ENCODE assay signal across 27 mouse cellular contexts in genomic region chr6:90484876-90485275, GRCm38 (mm10). TPM values are rescaled to one million over a fixed set of nuclear protein-coding genes. Genes with fewer than 3 reads are reported as not detected.
A peak's percentile ranks its signal among the peaks of the same experiment; 100 is the strongest.
DNase-seq lines count a peak whose midpoint lies in the region; ATAC-seq and TF ChIP-seq lines count a peak whose summit lies in the region.
"Had no signal": no experiment of that assay in that cellular context is flagged by ENCODE, and none has a peak within 500 bp of the region (broad histone marks: within the 10 kb centered on the region; RNA-seq: fewer than 3 reads in every experiment).

No protein-coding gene starts in this region.

- no peak overlapping the region for H3K27ac ChIP-seq in heart, postnatal 0 days (ENCODE audit: low read depth)
- H3K27ac ChIP-seq in left cerebral cortex, adult 2 months, result peak overlapping the region; percentile 53
- H3K27ac ChIP-seq: embryonic facial prominence, embryonic 10.5 days; embryonic facial prominence, embryonic 13.5 days; forebrain, embryonic 12.5 days; forebrain, embryonic 15.5 days; hindbrain, embryonic 10.5 days; hindbrain, embryonic 14.5 days had no signal

- intact Hi-C loops in left cerebral cortex, adult 2 months (cut with DNase I), result no loop called here
- intact Hi-C loops in left cerebral cortex, postnatal 36 days (cut with DNase I), result no loop called here

- no peaks in the 10 kb centered on the region for H3K36me3 ChIP-seq in heart, postnatal 0 days (replicated peaks; ENCODE audit: control insufficient read depth, insufficient read depth, low read length)
- H3K36me3 ChIP-seq: embryonic facial prominence, embryonic 10.5 days; embryonic facial prominence, embryonic 13.5 days; forebrain, embryonic 12.5 days; forebrain, embryonic 15.5 days; hindbrain, embryonic 10.5 days had no signal

- WGBS in heart, postnatal 0 days, result 64% methylated on average over 5 of the region's 5 CpGs

- ATAC-seq in heart, postnatal 0 days (ENCODE audit: insufficient read depth, low read depth), result no peak
- ATAC-seq: activated CD4-positive, CD25-positive, alpha-beta regulatory T cell, adult 4 months; forebrain, embryonic 15.5 days had no signal

- H3K4me3 ChIP-seq in heart, postnatal 0 days (ENCODE audit: low read depth, low read length), result no peak overlapping the region
- no peak overlapping the region for H3K4me3 ChIP-seq in left cerebral cortex, adult 2 months
- H3K4me3 ChIP-seq: embryonic facial prominence, embryonic 10.5 days; embryonic facial prominence, embryonic 13.5 days; erythroblast, embryonic 14.5 days; forebrain, embryonic 12.5 days; forebrain, embryonic 15.5 days; hindbrain, embryonic 10.5 days had no signal

- DNase-seq in cerebellum, adult 9-11 months, result peak; percentile 21
- no peak for DNase-seq in cerebellum, postnatal 25 days
- DNase-seq in heart, postnatal 0 days (ENCODE audit: low spot score), result peak; percentile 3
- DNase-seq in heart, adult 11 months, result no peak
- DNase-seq in left cerebral cortex, adult 2 months (ENCODE audit: extremely low spot score in 1 of 2, low spot score in 2 of 2), result no peak
- DNase-seq in left cerebral cortex, postnatal 36 days (ENCODE audit: low spot score in 2 of 2), result no peak
- peak; percentile 47 to 79 for DNase-seq in right cerebral cortex, postnatal 10 days (ENCODE audit: low spot score in 2 of 2)
- no peak for DNase-seq in right cerebral cortex, postnatal 4 days
- DNase-seq: adrenal gland, adult 8-10 months; adrenal gland, postnatal 25 days; cerebellum, adult 18-20 months; cerebellum, adult 9-10 months; cerebellum, postnatal 36 days; embryo, embryonic 11 days; gastrocnemius, postnatal 36 days; heart, postnatal 10 days; heart, postnatal 36 days had no signal

- no peak for TF ChIP-seq CTCF in heart, postnatal 0 days (IDR thresholded peaks at IDR 0.05; ENCODE audit: low read depth)
- TF ChIP-seq CTCF in left cerebral cortex, adult 2 months (IDR thresholded peaks at IDR 0.05), result no peak

- H3K27me3 ChIP-seq in heart, postnatal 0 days (ENCODE audit: control insufficient read depth, insufficient read depth, low read length), result no peaks in the 10 kb centered on the region
- H3K27me3 ChIP-seq: embryonic facial prominence, embryonic 13.5 days; forebrain, embryonic 12.5 days; forebrain, embryonic 15.5 days had no signal

- no peaks in the 10 kb centered on the region for H3K9me3 ChIP-seq in heart, postnatal 0 days (replicated peaks; ENCODE audit: control insufficient read depth, low read length)
- H3K9me3 ChIP-seq: embryonic facial prominence, embryonic 10.5 days; embryonic facial prominence, embryonic 13.5 days; forebrain, embryonic 12.5 days; forebrain, embryonic 15.5 days; hindbrain, embryonic 10.5 days had no signal

- no peak overlapping the region for H3K9ac ChIP-seq in heart, postnatal 0 days (replicated peaks; ENCODE audit: low read depth, low read length)
- H3K9ac ChIP-seq: embryonic facial prominence, embryonic 13.5 days; forebrain, embryonic 12.5 days; forebrain, embryonic 15.5 days; hindbrain, embryonic 14.5 days had no signal

- no peak for TF ChIP-seq EP300 in heart, postnatal 0 days (IDR thresholded peaks at IDR 0.05; ENCODE audit: low read depth)

- H3K4me2 ChIP-seq in heart, postnatal 0 days (ENCODE audit: low read depth, low read length), result no peak overlapping the region
- H3K4me2 ChIP-seq: embryonic facial prominence, embryonic 13.5 days; forebrain, embryonic 12.5 days; forebrain, embryonic 15.5 days; heart, embryonic 11.5 days; hindbrain, embryonic 14.5 days had no signal

- H3K4me1 ChIP-seq in heart, postnatal 0 days (ENCODE audit: control insufficient read depth, insufficient read depth), result no peaks in the 10 kb centered on the region; the same call in 1 of the 2 replicates
- H3K4me1 ChIP-seq: embryonic facial prominence, embryonic 13.5 days; forebrain, embryonic 12.5 days; forebrain, embryonic 15.5 days; hindbrain, embryonic 10.5 days had no signal

RNA-seq across cellular contexts. Expression of gene Aldh1l1, which starts 1.4 kb away (rescaled TPM):
- total RNA-seq in heart, postnatal 0 days (2014; rRNA removed; ENCODE audit: low replicate concordance), result 5.9 and 7.7 TPM in 2 replicates
- polyA plus RNA-seq in heart, postnatal 0 days (2015; fragmentation: Nextera tagmentation; extraction: Ambion mirVana), result 2.3 and 2.8 TPM in 2 replicates
- total RNA-seq in left cerebral cortex, adult 2 months (2021), result 10 to 100 TPM; 62.6 to 66.0 TPM
- 10 to 100 TPM; 56.0 to 67.0 TPM for total RNA-seq in left cerebral cortex, postnatal 36 days (2021)
- polyA plus RNA-seq: erythroblast, embryonic 14.5 days had no signal

RNA-seq across cellular contexts. Expression of gene Klf15, which starts 22.5 kb away (rescaled TPM):
- 56.9 and 74.5 TPM in 2 replicates for total RNA-seq in heart, postnatal 0 days (2014; rRNA removed; ENCODE audit: low replicate concordance)
- polyA plus RNA-seq in heart, postnatal 0 days (2015; fragmentation: Nextera tagmentation; extraction: Ambion mirVana), result 15.6 and 23.4 TPM in 2 replicates
- 10 to 100 TPM; 29.0 to 34.4 TPM for total RNA-seq in left cerebral cortex, adult 2 months (2021)
- 10 to 100 TPM; 26.4 to 27.2 TPM for total RNA-seq in left cerebral cortex, postnatal 36 days (2021)
- total RNA-seq: granulocyte monocyte progenitor cell, adult 5-6 weeks had no signal
- polyA plus RNA-seq: activated CD4-positive, CD25-positive, alpha-beta regulatory T cell, adult 4 months; erythroblast, embryonic 14.5 days had no signal

RNA-seq across cellular contexts. Expression of gene Cfap100, which starts 56.3 kb away (rescaled TPM):
- total RNA-seq in heart, postnatal 0 days (2014; rRNA removed; ENCODE audit: low replicate concordance), result not detected in 2 replicates
- polyA plus RNA-seq in heart, postnatal 0 days (2015; fragmentation: Nextera tagmentation; extraction: Ambion mirVana), result 0.04 and 0.27 TPM in 2 replicates
- 1 to 10 TPM; 4.5 to 6.5 TPM for total RNA-seq in left cerebral cortex, adult 2 months (2021)
- 1 to 10 TPM; 5.3 to 7.4 TPM for total RNA-seq in left cerebral cortex, postnatal 36 days (2021)
- total RNA-seq: granulocyte monocyte progenitor cell, adult 5-6 weeks had no signal
- polyA plus RNA-seq: erythroblast, embryonic 14.5 days; heart, embryonic 11.5 days had no signal

Comparison
In these comparisons a context has a peak if more than half of its experiments do, and no peak if none do; other contexts are left out.
1. DNase-seq: peak in cerebellum, adult 9-11 months (single experiment), heart, postnatal 0 days (single experiment) and right cerebral cortex, postnatal 10 days (2 of 2); none in cerebellum, postnatal 25 days (0 of 2), heart, adult 11 months (single experiment), left cerebral cortex, adult 2 months (0 of 2), left cerebral cortex, postnatal 36 days (0 of 2) and right cerebral cortex, postnatal 4 days (single experiment).